Mouse (Mus musculus) bone marrow macrophage, adult 2 months (primary cell): ENCODE measurements at regions not wholly inside any gene's neighbourhood (a gene's known extent, or its start where the extent isn't known, plus 50 kb on each side); places are given as distances from the start of the nearest gene placed in this dataset.

Experiments used
- CTCF ChIP-seq: IDR thresholded peaks from 2 replicates; pipeline ENCODE4 v1.5.1; 2012; ENCODE audit warnings: low read depth, mild to moderate bottlenecking, low read length, moderate library complexity
- POLR2A ChIP-seq: IDR thresholded peaks from 2 replicates; pipeline ENCODE4 v1.6.1; 2012; ENCODE audit warnings: mild to moderate bottlenecking, low read depth, low read length, borderline replicate concordance

DNA sequence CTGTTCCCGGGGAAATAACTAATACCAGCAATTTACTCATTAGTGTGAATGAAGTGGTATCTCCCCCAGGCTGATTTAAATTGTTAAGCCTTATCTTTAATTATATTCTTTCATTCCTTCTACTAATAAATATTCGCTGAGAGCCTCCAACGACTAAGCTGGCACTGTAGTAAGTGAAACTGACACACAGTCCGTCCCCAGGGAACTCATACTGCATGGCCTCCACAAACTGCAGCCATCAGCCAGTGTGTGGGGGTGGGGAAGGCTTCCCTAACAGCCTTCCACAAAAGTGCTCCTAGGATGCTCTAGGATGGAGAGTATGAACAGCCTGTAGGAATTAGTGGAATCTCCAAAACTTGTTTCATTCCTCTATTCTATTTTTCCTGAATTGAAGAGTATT, 81.0 kb upstream of the Mast4 start:
- TF ChIP-seq CTCF, result no peak
- no peak for TF ChIP-seq POLR2A
